Mouse (Mus musculus) ovary, postnatal 14 days (tissue): ENCODE results near the gene Bbs10.

ENCODE experiments used
- DNase-seq: peaks from one replicate; pipeline ENCODE4 v3.0.0; 2022; ENCODE audit warnings: low spot score

Bbs10 gene

DNA sequence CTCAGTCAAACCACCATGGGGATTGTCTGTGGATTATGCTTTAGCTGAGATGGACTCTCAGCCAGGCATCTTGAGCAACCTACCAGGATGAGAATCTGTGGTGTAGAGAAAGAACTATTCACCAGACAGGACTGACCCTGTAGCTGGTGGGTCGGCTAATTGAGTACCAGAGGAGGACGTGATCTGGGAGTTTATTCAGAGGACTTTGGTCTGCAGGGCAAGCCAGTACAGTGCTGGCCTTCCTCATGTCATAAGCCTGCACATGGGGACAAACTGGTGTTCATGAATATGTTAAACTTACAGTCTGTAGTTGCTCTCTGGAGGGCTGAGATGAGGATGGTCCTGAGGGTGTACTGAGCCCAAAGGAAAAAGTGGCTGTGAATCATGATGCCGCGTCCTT lies 29.5 kb downstream of the Bbs10 start:
- DNase-seq: no peak

DNA sequence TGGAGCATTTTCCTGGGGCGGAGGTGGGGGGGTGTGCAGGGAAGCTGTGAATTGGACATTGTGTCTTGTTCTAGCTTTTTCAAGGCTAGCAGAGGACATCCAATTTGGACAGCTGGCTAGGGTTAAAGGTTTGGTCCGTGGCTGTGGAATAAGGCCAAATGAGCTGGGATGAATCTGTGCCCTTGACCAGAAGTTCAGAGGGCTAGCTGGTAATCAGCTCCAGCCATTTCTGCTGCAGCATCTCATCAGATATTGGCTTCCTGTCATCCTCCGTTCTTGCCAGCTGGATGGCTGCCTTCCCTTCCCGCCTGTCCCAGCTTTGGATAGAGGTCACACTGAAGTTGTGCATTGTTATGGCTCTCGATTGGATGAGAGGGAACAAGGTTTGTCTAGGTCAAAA lies 30.8 kb downstream of the Bbs10 start:
- DNase-seq: no peak

GRCm38 (mm10) chr10:111334902-111335301 lies 36.4 kb downstream of the Bbs10 start:
- no peak for DNase-seq

DNA sequence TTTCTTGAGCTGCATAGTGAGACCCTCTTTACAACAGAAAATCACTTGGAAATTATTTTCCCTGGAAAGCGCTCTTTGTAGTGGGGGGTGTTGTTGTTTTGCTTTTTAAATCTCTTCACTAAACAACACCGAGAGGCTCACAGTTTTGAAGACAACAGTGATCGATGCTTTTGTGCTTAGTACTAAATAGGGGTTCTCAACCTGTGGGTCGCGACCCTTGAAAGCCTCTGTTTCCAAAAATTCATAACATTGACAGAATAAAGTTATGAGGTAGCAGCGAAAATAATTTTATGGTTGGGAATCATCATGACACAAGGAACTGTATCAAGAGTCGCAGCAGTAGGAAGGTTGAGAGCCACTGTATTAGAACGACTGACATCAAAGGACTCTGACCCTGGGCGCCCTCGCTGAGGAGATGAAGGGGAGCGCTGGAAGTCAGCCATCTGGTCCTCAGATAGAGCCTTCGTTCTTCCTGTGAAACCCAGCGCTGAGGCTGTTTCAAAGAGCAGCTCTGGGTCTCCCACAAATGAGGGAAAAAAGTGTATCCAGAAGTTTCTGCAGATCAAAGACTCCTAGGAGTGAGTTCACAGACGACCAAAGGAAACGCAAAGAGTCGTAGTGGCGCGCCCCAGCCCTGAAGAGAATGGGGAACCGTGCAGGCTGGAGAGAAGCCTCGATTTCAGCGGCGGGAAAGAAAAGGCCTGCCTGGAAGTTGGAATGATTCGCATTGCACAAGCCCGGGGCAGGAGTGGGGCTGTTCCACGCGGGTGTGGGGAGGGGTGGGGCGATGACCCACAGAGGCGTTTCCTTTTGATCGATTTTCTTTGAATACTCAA lies 37.3 kb downstream of the Bbs10 start:
- no peak for DNase-seq

- DNase-seq: no peak
Observed at GRCm38 (mm10) chr10:111336353-111336713, 37.9 kb downstream of the Bbs10 start.

GRCm38 (mm10) chr10:111339296-111339695 lies 40.8 kb downstream of the Bbs10 start:
- DNase-seq: no peak

GRCm38 (mm10) chr10:111341761-111342160 lies 43.3 kb downstream of the Bbs10 start:
- DNase-seq: no peak

- no peak for DNase-seq
Observed at GRCm38 (mm10) chr10:111343555-111343954, 45.1 kb downstream of the Bbs10 start.

DNA sequence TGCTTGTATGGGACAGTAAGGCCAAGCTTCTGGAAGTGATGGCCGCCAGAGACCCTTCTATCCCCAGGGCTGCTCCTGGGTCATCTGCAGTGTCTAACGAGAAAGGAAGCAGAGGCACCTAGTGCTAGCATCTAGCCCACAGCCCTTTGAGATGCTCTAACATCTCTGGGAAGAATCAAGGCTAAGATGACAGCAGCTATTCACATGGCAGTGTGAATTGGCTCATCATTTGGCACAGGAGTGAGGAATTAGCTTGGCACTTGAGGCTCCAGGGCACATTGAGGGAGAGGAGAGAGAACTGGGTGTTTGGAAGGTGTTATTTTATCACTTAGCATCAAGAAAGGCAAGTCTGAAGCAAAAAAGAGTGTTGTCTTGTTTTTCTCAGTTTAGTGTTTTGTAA lies 49.8 kb downstream of the Bbs10 start:
- no peak for DNase-seq
